Mouse (Mus musculus) embryonic facial prominence, embryonic 15.5 days (tissue): ENCODE results near the gene Enpp6. TPM values are rescaled to one million over a fixed set of nuclear protein-coding genes. Genes with fewer than 3 reads are reported as not detected.

Experiments used
- ATAC-seq: fragments of 200-750 bp; cut with Nextera tagmentation; 2 replicates; pipeline ENCODE4 v1.8.0; 2017; ENCODE audit warnings: low read depth, moderate TSS enrichment; ENCODE audit not compliant: insufficient number of reproducible peaks, low FRiP score, low TSS enrichment
- H3K27ac ChIP-seq: fragments of 300-500 bp; sonication (generic); replicated peaks from 2 replicates; pipeline ENCODE4 v1.5.1; 2015; ENCODE audit warnings: mild to moderate bottlenecking, inconsistent platforms
- H3K27me3 ChIP-seq: fragments of 300-500 bp; sonication (generic); 2 replicates; pipeline ENCODE4 v1.6.1; 2015; ENCODE audit warnings: inconsistent platforms
- H3K36me3 ChIP-seq: fragments of 300-500 bp; sonication (generic); 2 replicates; pipeline ENCODE4 v1.6.1; 2015; ENCODE audit warnings: mild to moderate bottlenecking, inconsistent platforms
- H3K4me1 ChIP-seq: fragments of 300-500 bp; sonication (generic); 2 replicates; pipeline ENCODE4 v1.6.1; 2015; ENCODE audit warnings: inconsistent platforms
- H3K4me2 ChIP-seq: fragments of 300-500 bp; sonication (generic); replicated peaks from 2 replicates; pipeline ENCODE4 v1.6.1; 2015; ENCODE audit warnings: mild to moderate bottlenecking, inconsistent platforms
- H3K4me3 ChIP-seq: fragments of 300-500 bp; sonication (generic); replicated peaks from 2 replicates; pipeline ENCODE4 v1.5.1; 2015; ENCODE audit warnings: mild to moderate bottlenecking, inconsistent platforms
- H3K9ac ChIP-seq: fragments of 300-500 bp; sonication (generic); 2 replicates; pipeline ENCODE4 v1.6.1; 2015; ENCODE audit warnings: inconsistent platforms
- H3K9me3 ChIP-seq: fragments of 300-500 bp; sonication (generic); replicated peaks from 2 replicates; pipeline ENCODE4 v1.6.1; 2016; ENCODE audit warnings: inconsistent platforms
- WGBS: fragments of 180-500 bp; shearing (Covaris S2); methylation state at CpG from one replicate; pipeline ENCODE4 v1.1.7; 2015; 5-methylcytosine and 5-hydroxymethylcytosine counted together
- polyA plus RNA-seq: library from polyadenylated mRNA; unstranded; fragments of >200 nt; fragmentation: Nextera tagmentation; extraction: Ambion mirVana; gene quantifications from 2 replicates; pipeline ENCODE4 v1.2.1, GENCODE M21; 2015

The Enpp6 gene
- polyA plus RNA-seq, 1 experiment from 2014 or later, result 3.1 TPM

GRCm38 (mm10) chr8:47133381-47133780 lies 146.7 kb downstream of the Enpp6 start:
- Histone ChIP-seq H3K4me3 (no peak overlapping the region), H3K27ac (no peak overlapping the region), H3K9ac (no peak overlapping the region), H3K36me3 (no peaks in the 10 kb centered on the region), H3K4me1 (peaks cover 11% of the 10 kb centered on the region; the same call in 1 of the 2 replicates), H3K9me3 (no peaks in the 10 kb centered on the region), H3K4me2 (no peak overlapping the region), H3K27me3 (no peaks in the 10 kb centered on the region)
- ATAC-seq, result no peak
- WGBS, result 88% methylated on average over 3 of the region's 3 CpGs

DNA sequence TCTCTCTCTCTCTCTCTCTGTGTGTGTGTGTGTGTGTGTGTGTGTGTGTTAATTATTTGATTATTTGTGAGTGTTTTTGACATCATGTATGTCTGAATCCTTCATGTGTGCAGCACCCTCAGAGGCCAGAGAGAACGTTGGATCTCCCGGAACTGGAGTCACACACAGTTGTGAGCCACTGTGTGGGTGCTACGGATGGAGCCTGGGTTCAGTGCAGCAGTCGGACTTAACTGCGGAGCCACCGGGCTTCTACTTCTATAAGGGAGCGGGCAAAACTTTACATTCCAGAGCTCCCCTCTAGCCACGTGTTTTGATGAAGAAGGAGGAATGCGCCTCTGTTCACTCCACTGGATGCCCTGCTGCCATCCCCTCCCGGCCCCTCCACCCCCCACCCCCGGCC lies 148.0 kb downstream of the Enpp6 start:
- peaks cover 11% of the 10 kb centered on the region; the same call in 1 of the 2 replicates for H3K4me1 ChIP-seq
- no peak overlapping the region for H3K27ac ChIP-seq
- 15% methylated on average over 11 of the region's 11 CpGs for WGBS
- peak overlapping the region; percentile 58 for H3K4me2 ChIP-seq
- H3K27me3 ChIP-seq, result no peaks in the 10 kb centered on the region
- H3K9ac ChIP-seq, result no peak overlapping the region
- no peaks in the 10 kb centered on the region for H3K9me3 ChIP-seq
- H3K4me3 ChIP-seq, result peak overlapping the region; percentile 32
- no peak for ATAC-seq
- no peaks in the 10 kb centered on the region for H3K36me3 ChIP-seq

DNA sequence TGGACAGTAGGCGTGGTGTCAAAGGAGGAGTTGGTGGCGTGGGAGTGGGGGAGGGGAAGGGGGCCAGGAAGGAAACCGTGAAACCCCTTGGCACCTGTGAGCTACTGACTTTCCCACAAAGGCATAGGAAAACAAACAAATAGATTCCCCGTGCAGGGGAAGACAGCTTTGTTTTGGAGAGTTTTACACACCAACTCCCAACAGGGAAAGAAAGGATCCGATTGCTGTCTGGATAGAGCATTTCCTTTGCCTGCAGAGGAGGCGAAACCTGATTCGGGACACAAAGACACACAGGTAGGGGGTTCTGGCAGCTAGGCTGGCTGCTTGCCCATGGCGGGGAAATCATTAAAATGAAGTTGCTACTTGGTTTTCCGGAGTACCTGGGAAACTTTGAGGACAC lies 148.9 kb downstream of the Enpp6 start:
- peak overlapping the region; percentile 32 for H3K4me3 ChIP-seq
- H3K36me3 ChIP-seq, result no peaks in the 10 kb centered on the region
- H3K4me1 ChIP-seq, result peaks cover 11% of the 10 kb centered on the region; the same call in 1 of the 2 replicates
- H3K4me2 ChIP-seq, result peak overlapping the region; percentile 58
- no peaks in the 10 kb centered on the region for H3K27me3 ChIP-seq
- no peak overlapping the region for H3K27ac ChIP-seq
- no peaks in the 10 kb centered on the region for H3K9me3 ChIP-seq
- H3K9ac ChIP-seq, result no peak overlapping the region
- no peak for ATAC-seq
- WGBS, result 4% methylated on average over 9 of the region's 9 CpGs

DNA sequence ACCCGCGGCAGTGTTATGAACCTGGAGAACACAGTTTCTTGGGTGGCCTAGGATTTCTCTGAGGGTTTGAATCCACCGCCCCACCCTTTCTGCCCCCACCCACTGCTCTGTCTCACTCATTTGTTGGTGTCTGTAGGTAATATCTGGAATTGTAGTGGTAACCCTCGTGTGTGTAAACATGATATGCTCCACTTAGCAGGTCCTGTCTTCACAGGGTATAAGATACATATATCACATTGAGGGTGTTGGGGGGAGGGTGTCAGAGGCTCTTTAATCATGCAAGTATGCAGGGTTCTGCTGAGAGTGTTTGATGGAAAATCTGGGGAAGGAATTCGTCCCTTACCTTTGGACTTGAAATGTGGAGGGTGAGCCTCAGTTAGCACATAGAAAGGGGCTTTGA lies 149.4 kb downstream of the Enpp6 start:
- H3K27me3 ChIP-seq, result no peaks in the 10 kb centered on the region
- H3K4me3 ChIP-seq, result peak overlapping the region; percentile 32; the same call in 1 of the 2 replicates
- WGBS, result 22% methylated on average over 5 of the region's 5 CpGs
- H3K4me1 ChIP-seq, result peaks cover 11% of the 10 kb centered on the region; the same call in 1 of the 2 replicates
- H3K9ac ChIP-seq, result no peak overlapping the region
- no peak for ATAC-seq
- H3K9me3 ChIP-seq, result no peaks in the 10 kb centered on the region
- H3K36me3 ChIP-seq, result no peaks in the 10 kb centered on the region
- H3K4me2 ChIP-seq, result peak overlapping the region; percentile 58
- H3K27ac ChIP-seq, result no peak overlapping the region

GRCm38 (mm10) chr8:47145258-47145657 lies 158.6 kb downstream of the Enpp6 start:
- no peak for ATAC-seq
- no peak overlapping the region for H3K4me2 ChIP-seq
- no peaks in the 10 kb centered on the region for H3K9me3 ChIP-seq
- H3K4me3 ChIP-seq, result no peak overlapping the region
- no peaks in the 10 kb centered on the region for H3K27me3 ChIP-seq
- no peak overlapping the region for H3K9ac ChIP-seq
- WGBS, result 90% methylated on average over 8 of the region's 9 CpGs
- H3K4me1 ChIP-seq, result no peaks in the 10 kb centered on the region
- no peaks in the 10 kb centered on the region for H3K36me3 ChIP-seq
- no peak overlapping the region for H3K27ac ChIP-seq

Other genes with a start within 250 kb of the Enpp6 start
- gene Irf2, start 247.2 kb upstream of the Enpp6 start, polyA plus RNA-seq, result 19.7 and 21.0 TPM in 2 replicates